Mouse (Mus musculus) lung, embryonic 14.5 days (tissue): Measurements from ENCODE around the gene Lamc3. TPM values are rescaled to one million over a fixed set of nuclear protein-coding genes. Genes with fewer than 3 reads are reported as not detected.

Experiments used
- ATAC-seq: fragments of 200-750 bp; cut with Nextera tagmentation; 2 replicates; pipeline ENCODE4 v1.8.0; 2017; ENCODE audit warnings: mild to moderate bottlenecking, moderate TSS enrichment, moderate library complexity; ENCODE audit not compliant: insufficient read depth
- DNase-seq: peaks from one replicate; pipeline ENCODE4 v3.0.0-alpha.2; 2015
- H3K27ac ChIP-seq: fragments of 300-500 bp; sonication (generic); 2 replicates; pipeline ENCODE4 v1.5.1; 2014; ENCODE audit warnings: low read depth, mild to moderate bottlenecking, moderate library complexity
- H3K27me3 ChIP-seq: fragments of 300-500 bp; sonication (generic); 2 replicates; pipeline ENCODE4 v1.6.1; 2014; ENCODE audit warnings: low read length, control low read depth; ENCODE audit not compliant: insufficient read depth
- H3K36me3 ChIP-seq: fragments of 300-500 bp; sonication (generic); 2 replicates; pipeline ENCODE4 v1.6.1; 2014; ENCODE audit warnings: control low read depth; ENCODE audit not compliant: insufficient read depth
- H3K4me1 ChIP-seq: fragments of 300-500 bp; sonication (generic); 2 replicates; pipeline ENCODE4 v1.6.1; 2014; ENCODE audit warnings: antibody characterized with exemption, control low read depth; ENCODE audit not compliant: insufficient read depth
- H3K4me2 ChIP-seq: fragments of 300-500 bp; sonication (generic); 2 replicates; pipeline ENCODE4 v1.6.1; 2014; ENCODE audit warnings: mild to moderate bottlenecking
- H3K4me3 ChIP-seq: fragments of 300-500 bp; sonication (generic); 2 replicates; pipeline ENCODE4 v1.5.1; 2014; ENCODE audit warnings: low read depth, low read length
- H3K9ac ChIP-seq: fragments of 300-500 bp; sonication (generic); 2 replicates; pipeline ENCODE4 v1.6.1; 2014
- H3K9me3 ChIP-seq: fragments of 300-500 bp; sonication (generic); 2 replicates; pipeline ENCODE4 v1.6.1; 2016; ENCODE audit warnings: low read depth, low read length, control low read depth
- CTCF ChIP-seq: IDR thresholded peaks from 2 replicates; pipeline ENCODE4 v1.5.1; 2016; ENCODE audit warnings: antibody characterized with exemption, low read depth
- WGBS: fragments of 180-500 bp; shearing (Covaris S2); extraction: QIAGEN DNeasy Blood & Tissue Kit; methylation state at CpG from one replicate; pipeline ENCODE4 v1.1.7; 2014; 5-methylcytosine and 5-hydroxymethylcytosine counted together
- polyA plus RNA-seq: library from polyadenylated mRNA; unstranded; fragments of >200 nt; fragmentation: Nextera tagmentation; extraction: Ambion mirVana; gene quantifications from 2 replicates; pipeline ENCODE4 v1.2.1, GENCODE M21; 2014

Lamc3 gene
- polyA plus RNA-seq, 1 experiment from 2014 or later: 0.87 TPM

DNA sequence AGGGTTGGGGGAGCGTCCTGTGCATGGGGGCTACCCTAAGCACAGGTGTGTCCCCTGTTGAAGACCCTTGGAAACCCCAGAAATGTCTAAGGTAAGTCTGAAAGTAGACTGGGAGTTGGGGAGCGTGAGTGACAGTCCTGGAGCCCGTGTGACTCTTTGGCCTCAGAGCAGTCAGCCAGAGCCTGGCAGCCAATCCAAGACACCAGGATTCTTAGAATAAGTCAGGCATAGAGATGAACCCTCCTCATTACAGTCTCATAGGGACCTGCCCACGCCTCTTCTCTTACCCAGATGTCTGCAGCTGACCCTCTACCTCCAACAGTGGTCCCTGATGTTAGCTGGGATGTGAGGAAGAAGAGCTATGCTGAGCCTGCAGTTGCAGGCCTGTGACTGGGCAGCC lies 21.8 kb upstream of the Lamc3 start:
- H3K4me1 ChIP-seq: no peaks in the 10 kb centered on the region
- H3K4me2 ChIP-seq: no peak overlapping the region
- no peak overlapping the region for H3K27ac ChIP-seq
- DNase-seq (no peak), ATAC-seq (no peak)
- no peaks in the 10 kb centered on the region for H3K9me3 ChIP-seq
- WGBS: 62% methylated on average over 4 of the region's 4 CpGs
- no peaks in the 10 kb centered on the region for H3K27me3 ChIP-seq
- no peak overlapping the region for H3K9ac ChIP-seq
- no peak for TF ChIP-seq CTCF
- H3K36me3 ChIP-seq: no peaks in the 10 kb centered on the region
- H3K4me3 ChIP-seq: no peak overlapping the region

DNA sequence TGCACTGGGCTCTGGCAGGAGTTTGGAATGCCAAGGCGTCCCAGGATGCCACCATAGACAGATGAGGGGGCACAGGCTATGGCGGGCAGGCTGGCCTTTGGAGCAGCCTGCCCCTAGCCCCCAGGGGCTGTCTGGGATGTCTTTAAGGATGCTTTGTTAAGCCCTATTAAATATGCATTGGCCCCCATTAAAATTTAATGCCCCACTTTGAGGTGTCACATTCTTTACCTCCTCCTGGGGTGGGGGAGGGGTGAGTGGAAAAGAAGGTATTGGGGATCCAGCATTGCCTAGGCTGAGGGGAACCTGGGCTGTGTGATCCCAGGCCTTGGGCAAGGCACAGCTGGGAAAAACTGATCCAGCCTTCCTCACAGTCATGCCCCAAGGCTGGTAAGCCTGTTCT lies 21.3 kb upstream of the Lamc3 start:
- TF ChIP-seq CTCF: no peak
- Histone ChIP-seq H3K27me3 (no peaks in the 10 kb centered on the region), H3K9me3 (no peaks in the 10 kb centered on the region), H3K9ac (no peak overlapping the region), H3K4me1 (no peaks in the 10 kb centered on the region), H3K4me3 (no peak overlapping the region), H3K27ac (no peak overlapping the region), H3K4me2 (no peak overlapping the region), H3K36me3 (no peaks in the 10 kb centered on the region)
- DNase-seq (no peak), ATAC-seq (no peak)
- WGBS: 43% methylated on average over 2 of the region's 2 CpGs

DNA sequence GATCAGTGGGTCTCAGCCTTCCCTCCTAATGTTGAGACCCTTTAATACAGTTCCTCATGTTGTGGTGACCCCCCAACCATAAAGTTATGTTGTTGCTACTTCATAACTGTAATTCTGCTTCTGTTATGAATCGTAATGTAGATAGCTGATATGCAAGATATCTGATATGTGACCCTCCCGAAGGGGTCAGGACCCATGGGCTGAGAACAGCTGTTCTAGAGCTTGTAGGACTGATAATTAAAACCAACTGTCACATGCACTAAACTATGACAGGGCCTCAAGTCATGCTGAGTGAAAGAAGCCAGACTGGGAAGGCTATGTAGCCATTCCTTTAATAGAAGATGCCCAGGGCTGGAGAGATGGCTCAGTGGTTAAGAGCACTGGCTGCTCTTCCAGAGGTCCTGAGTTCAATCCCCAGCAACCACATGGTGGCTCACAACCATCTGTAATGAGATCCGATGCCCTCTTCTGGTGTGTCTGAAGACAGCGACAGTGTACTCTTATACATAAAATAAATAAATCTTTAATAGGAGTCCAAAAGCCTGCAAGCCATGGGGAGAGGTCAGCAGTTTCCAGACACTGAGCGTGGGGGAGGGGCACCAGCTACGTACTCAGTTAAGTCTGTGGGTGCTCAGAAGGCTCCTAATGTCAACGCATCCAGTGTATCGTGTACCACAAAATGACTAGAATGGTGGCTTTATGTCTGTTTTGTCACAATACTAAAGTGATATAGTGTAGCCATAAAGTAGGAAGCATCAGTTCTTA lies 19.1 kb upstream of the Lamc3 start:
- Histone ChIP-seq H3K36me3 (no peaks in the 10 kb centered on the region), H3K4me1 (no peaks in the 10 kb centered on the region), H3K27ac (no peak overlapping the region), H3K4me3 (no peak overlapping the region), H3K27me3 (no peaks in the 10 kb centered on the region), H3K4me2 (no peak overlapping the region), H3K9ac (no peak overlapping the region), H3K9me3 (no peaks in the 10 kb centered on the region)
- ATAC-seq: no peak
- 70% methylated on average over 8 of the region's 8 CpGs for WGBS
- TF ChIP-seq CTCF: no peak
- DNase-seq: no peak

DNA sequence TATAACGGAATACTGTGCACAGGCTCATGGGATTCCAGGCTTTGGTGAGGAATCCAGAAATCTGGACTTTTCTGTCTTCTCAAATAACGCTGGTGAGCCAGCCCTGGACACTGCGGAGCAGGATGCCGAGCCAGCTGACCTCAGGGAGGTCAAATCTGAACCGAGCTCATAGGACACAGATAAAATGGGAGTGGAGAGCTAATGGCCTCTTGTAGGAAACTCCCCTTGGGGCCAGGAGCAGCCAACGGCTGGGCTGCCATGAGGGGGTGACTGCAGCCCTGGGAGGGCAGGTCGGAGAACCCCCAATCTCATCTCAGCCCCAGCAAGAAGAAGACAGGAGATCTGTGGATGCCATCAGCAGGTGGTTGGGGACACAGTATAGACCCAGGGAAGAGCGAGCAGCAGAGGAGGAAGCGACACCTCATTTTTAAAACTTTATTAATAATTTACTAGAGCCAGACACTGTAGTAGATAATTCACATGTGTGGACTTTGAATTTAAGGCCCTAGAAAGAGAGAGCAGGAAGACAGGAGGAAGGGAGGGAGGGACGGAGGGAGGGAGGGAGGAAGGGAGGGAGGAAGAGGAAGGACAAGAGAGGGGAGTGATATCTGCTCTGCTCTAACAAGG lies 18.4 kb upstream of the Lamc3 start:
- Histone ChIP-seq H3K9me3 (no peaks in the 10 kb centered on the region), H3K27me3 (no peaks in the 10 kb centered on the region), H3K27ac (no peak overlapping the region), H3K4me2 (no peak overlapping the region), H3K9ac (no peak overlapping the region), H3K4me1 (no peaks in the 10 kb centered on the region), H3K4me3 (no peak overlapping the region), H3K36me3 (no peaks in the 10 kb centered on the region)
- ATAC-seq (no peak), DNase-seq (no peak)
- TF ChIP-seq CTCF: no peak
- WGBS: 45% methylated on average over 10 of the region's 10 CpGs

DNA sequence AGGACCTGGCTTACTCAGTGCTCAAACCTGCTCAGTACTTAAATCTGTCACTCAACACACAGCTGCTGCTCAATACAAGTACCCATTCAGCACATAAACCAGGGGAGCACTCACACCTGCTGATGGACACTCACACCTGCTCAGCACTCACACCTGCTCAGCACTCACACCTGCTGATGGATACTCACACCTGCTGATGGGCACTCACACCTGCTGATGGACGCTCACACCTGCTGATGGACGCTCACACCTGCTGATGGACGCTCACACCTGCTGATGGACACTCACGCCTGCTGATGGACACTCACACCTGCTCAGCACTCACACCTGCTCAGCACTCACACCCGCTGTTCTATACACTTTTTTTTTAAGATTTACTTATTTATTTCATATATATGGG lies 17.4 kb upstream of the Lamc3 start:
- H3K9me3 ChIP-seq: no peaks in the 10 kb centered on the region
- 91% methylated on average over 5 of the region's 5 CpGs for WGBS
- H3K27ac ChIP-seq: no peak overlapping the region
- no peaks in the 10 kb centered on the region for H3K36me3 ChIP-seq
- H3K4me1 ChIP-seq: no peaks in the 10 kb centered on the region
- H3K9ac ChIP-seq: no peak overlapping the region
- peaks cover under 1% of the 10 kb centered on the region; the same call in 1 of the 2 replicates for H3K27me3 ChIP-seq
- DNase-seq: no peak
- no peak for TF ChIP-seq CTCF
- no peak overlapping the region for H3K4me3 ChIP-seq
- ATAC-seq: no peak
- H3K4me2 ChIP-seq: no peak overlapping the region

DNA sequence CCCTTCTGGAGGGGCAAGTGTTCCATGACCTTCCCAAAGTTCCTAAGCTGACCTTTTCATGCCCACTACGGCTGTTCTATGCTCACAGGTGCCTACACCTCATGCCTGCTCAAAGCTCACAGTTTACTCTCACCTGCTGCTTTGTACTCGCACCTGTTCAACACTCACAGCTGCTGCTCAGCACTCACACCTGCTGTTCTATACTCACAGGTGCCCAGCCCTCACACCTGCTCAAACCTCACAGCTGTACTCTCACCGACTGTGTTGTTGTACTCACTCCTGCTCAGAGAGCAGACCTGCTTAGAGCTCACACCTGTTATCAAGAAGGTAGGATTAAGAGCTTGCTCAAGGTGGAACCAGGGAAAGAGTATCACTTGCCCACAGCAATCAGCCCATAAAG lies 16.4 kb upstream of the Lamc3 start:
- H3K9me3 ChIP-seq: no peaks in the 10 kb centered on the region
- 45% methylated on average over 3 of the region's 3 CpGs for WGBS
- H3K4me3 ChIP-seq: no peak overlapping the region
- H3K36me3 ChIP-seq: no peaks in the 10 kb centered on the region
- no peak overlapping the region for H3K9ac ChIP-seq
- TF ChIP-seq CTCF: no peak
- DNase-seq (no peak), ATAC-seq (no peak)
- H3K4me2 ChIP-seq: no peak overlapping the region
- no peak overlapping the region for H3K27ac ChIP-seq
- H3K27me3 ChIP-seq: peaks cover 9% of the 10 kb centered on the region
- no peaks in the 10 kb centered on the region for H3K4me1 ChIP-seq

DNA sequence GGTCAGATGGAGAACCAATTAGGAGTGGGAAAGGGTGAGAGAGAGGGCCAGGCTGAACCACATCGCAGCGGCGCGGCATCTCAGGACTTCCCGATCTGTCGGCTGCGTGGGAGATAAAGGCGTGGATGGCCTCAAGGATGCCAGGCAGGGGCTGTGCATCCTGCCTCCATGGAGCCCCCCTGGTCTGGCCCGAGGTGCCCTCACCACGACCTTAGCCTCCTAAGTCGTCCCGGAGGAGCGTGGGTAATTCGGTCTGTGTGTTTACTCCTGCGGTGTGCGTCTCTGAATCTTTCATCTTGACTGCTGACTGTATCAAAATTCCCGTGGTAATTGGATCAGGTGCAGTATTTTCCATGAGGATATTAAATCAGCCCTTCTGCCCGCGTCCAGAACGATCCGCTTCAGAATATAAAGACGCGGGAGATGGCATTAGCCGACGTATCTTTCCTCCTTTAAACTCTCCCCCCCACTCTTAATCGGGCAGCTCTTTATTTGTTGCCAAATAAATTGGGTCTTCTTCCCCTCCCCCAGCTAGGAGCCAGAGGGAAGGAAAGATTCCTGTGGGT lies 12.7 kb upstream of the Lamc3 start:
- Histone ChIP-seq H3K27ac (no peak overlapping the region), H3K4me1 (no peaks in the 10 kb centered on the region), H3K27me3 (peaks cover 30% of the 10 kb centered on the region), H3K9ac (no peak overlapping the region), H3K9me3 (no peaks in the 10 kb centered on the region), H3K4me2 (no peak overlapping the region), H3K4me3 (no peak overlapping the region), H3K36me3 (no peaks in the 10 kb centered on the region)
- ATAC-seq: no peak
- no peak for DNase-seq
- no peak for TF ChIP-seq CTCF
- WGBS: 67% methylated on average over 26 of the region's 26 CpGs
